Mouse (Mus musculus) brain, embryonic 14.5 days (tissue): ENCODE results near the gene Runx2. TPM values are rescaled to one million over a fixed set of nuclear protein-coding genes. Genes with fewer than 3 reads are reported as not detected.

Source experiments
- DNase-seq: peaks from one replicate; pipeline ENCODE4 v3.0.0-alpha.2; 2011; ENCODE audit warnings: low read depth
- CTCF ChIP-seq: fragments of 200-500 bp; IDR thresholded peaks from 2 replicates; pipeline ENCODE4 v1.5.1; 2012; ENCODE audit warnings: inconsistent platforms, mild to moderate bottlenecking, moderate library complexity, borderline replicate concordance; ENCODE audit not compliant: insufficient read depth, insufficient read length; ENCODE audit errors: extremely low read depth
- POLR2A ChIP-seq: fragments of 200-500 bp; IDR thresholded peaks from 2 replicates; pipeline ENCODE4 v1.6.1; 2012; ENCODE audit warnings: mild to moderate bottlenecking, inconsistent platforms, borderline replicate concordance; ENCODE audit not compliant: poor library complexity, insufficient read depth, insufficient read length, severe bottlenecking; ENCODE audit errors: extremely low read depth
- polyA plus RNA-seq: library from polyadenylated mRNA; depleted of rRNA; stranded (reverse); fragments of >200 nt; gene quantifications from 2 replicates; pipeline ENCODE4 v1.2.3, GENCODE M21; 2012

Runx2 gene
- polyA plus RNA-seq, 1 experiment: 2.6 TPM

GRCm38 (mm10) chr17:44663872-44664271, 150.7 kb downstream of the Runx2 start:
- no peak for DNase-seq
- TF ChIP-seq POLR2A (no peak), CTCF (no peak)

GRCm38 (mm10) chr17:44663208-44663607, 151.4 kb downstream of the Runx2 start:
- TF ChIP-seq POLR2A (no peak), CTCF (no peak)

GRCm38 (mm10) chr17:44662080-44662706, 152.4 kb downstream of the Runx2 start:
- TF ChIP-seq CTCF (no peak), POLR2A (no peak)
- DNase-seq: no peak

More at GRCm38 (mm10) chr17:44663208-44663607, 151.4 kb downstream of the Runx2 start:
- DNase-seq: no peak

- TF ChIP-seq CTCF: no peak
- TF ChIP-seq POLR2A: no peak
These were observed 154.3 kb downstream of the Runx2 start for GRCm38 (mm10) chr17:44660121-44660806.

GRCm38 (mm10) chr17:44654503-44654902, 160.1 kb downstream of the Runx2 start:
- TF ChIP-seq POLR2A (no peak), CTCF (no peak)
- DNase-seq: no peak

More at GRCm38 (mm10) chr17:44660121-44660806, 154.3 kb downstream of the Runx2 start:
- DNase-seq: no peak

GRCm38 (mm10) chr17:44653081-44653480, 161.5 kb downstream of the Runx2 start:
- DNase-seq: no peak
- TF ChIP-seq CTCF (no peak), POLR2A (no peak)

- TF ChIP-seq CTCF (no peak), POLR2A (no peak)
- no peak for DNase-seq
These were observed 162.5 kb downstream of the Runx2 start for GRCm38 (mm10) chr17:44652054-44652453.

GRCm38 (mm10) chr17:44651613-44652012, 163.0 kb downstream of the Runx2 start:
- no peak for TF ChIP-seq POLR2A
- TF ChIP-seq CTCF: no peak
- no peak for DNase-seq

GRCm38 (mm10) chr17:44650431-44650830, 164.2 kb downstream of the Runx2 start:
- TF ChIP-seq CTCF (no peak), POLR2A (no peak)
- no peak for DNase-seq

- TF ChIP-seq POLR2A: no peak
- no peak for TF ChIP-seq CTCF
- peak; percentile 15 for DNase-seq
These were observed 165.5 kb downstream of the Runx2 start for GRCm38 (mm10) chr17:44649056-44649455.

- no peak for TF ChIP-seq CTCF
- TF ChIP-seq POLR2A: no peak
- DNase-seq: peak; percentile 31
These were observed 166.7 kb downstream of the Runx2 start for GRCm38 (mm10) chr17:44647916-44648315.

GRCm38 (mm10) chr17:44645146-44645545, 169.5 kb downstream of the Runx2 start:
- no peak for TF ChIP-seq POLR2A
- no peak for TF ChIP-seq CTCF
- DNase-seq: no peak
